12 mouse cellular contexts compared by ENCODE assay signal in genomic region chr17:3356633-3357365, GRCm38 (mm10).
"Had no signal": no experiment of that assay in that cellular context is flagged by ENCODE, and none has a peak within 500 bp of the region (broad histone marks: within the 10 kb centered on the region; RNA-seq: fewer than 3 reads in every experiment).

No protein-coding gene starts in this region.

- H3K4me1 ChIP-seq: stomach, embryonic 15.5 days had no signal

- H3K4me3 ChIP-seq: layer of hippocampus, adult 2 months; limb, embryonic 13.5 days; stomach, embryonic 15.5 days had no signal

- H3K9me3 ChIP-seq: limb, embryonic 13.5 days; stomach, embryonic 15.5 days had no signal

- H3K36me3 ChIP-seq: stomach, embryonic 15.5 days had no signal

- H3K27ac ChIP-seq: kidney, postnatal 0 days; layer of hippocampus, adult 2 months; limb, embryonic 13.5 days; liver, embryonic 14.5 days; stomach, embryonic 15.5 days had no signal

- DNase-seq: kidney, adult 11 months; kidney, adult 9 months; kidney, postnatal 4 days; left cerebral cortex, postnatal 4 days; right cerebral cortex, postnatal 14 days; thymus, adult 2 months; thymus, postnatal 25 days had no signal

- H3K27me3 ChIP-seq: limb, embryonic 13.5 days; stomach, embryonic 15.5 days had no signal

- H3K9ac ChIP-seq: limb, embryonic 13.5 days; liver, embryonic 14.5 days; stomach, embryonic 15.5 days had no signal

- H3K4me2 ChIP-seq: limb, embryonic 13.5 days; stomach, embryonic 15.5 days had no signal
